Mouse (Mus musculus) gastrocnemius, adult 8-10 months (tissue): Measurements from ENCODE around the gene Slc11a2. TPM values are rescaled to one million over a fixed set of nuclear protein-coding genes. Genes with fewer than 3 reads are reported as not detected.
A peak's percentile ranks its signal among the peaks of the same experiment; 100 is the strongest.
"Not testable (repeated sequence)": the region's sequence is repeated elsewhere in the genome, so short reads cannot be mapped to it uniquely, and the experiment has no call there.

Experiments
- DNase-seq, 2 experiments: peaks; one replicate each; pipeline ENCODE4 v3.0.0; 2022; ENCODE audit warnings: low spot score in 2 of 2
- total RNA-seq, 4 experiments: library from RNA; stranded (reverse); gene quantifications; 2 replicates each; pipeline ENCODE4 v1.2.4; 2022

The Slc11a2 gene
- total RNA-seq, 4 experiments from 2014 or later, result 31.0 to 39.7 (median 36.9) TPM

- DNase-seq, result no peak
These were observed 21.4 kb downstream of the Slc11a2 start for GRCm38 (mm10) chr15:100403318-100404000.

DNA sequence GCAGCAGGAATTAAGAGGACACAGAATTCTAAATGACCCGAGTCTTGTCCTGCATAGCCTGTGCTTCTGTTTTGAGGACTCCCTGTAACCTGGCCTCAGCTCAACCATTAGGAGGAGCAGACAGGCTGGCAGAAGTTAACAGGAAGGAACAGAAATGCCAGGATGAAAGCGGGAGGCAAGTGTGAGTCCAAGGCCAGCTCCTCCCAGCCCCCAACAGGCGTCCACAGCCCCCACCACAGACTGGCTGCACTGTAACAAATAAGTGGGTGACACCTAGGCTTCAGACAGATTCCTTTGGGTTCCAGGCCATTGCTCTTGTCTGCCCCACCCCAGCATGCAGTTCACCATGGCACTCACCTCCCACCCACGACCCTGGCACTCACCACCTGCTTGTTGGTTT, 22.1 kb downstream of the Slc11a2 start:
- DNase-seq, result no peak

DNA sequence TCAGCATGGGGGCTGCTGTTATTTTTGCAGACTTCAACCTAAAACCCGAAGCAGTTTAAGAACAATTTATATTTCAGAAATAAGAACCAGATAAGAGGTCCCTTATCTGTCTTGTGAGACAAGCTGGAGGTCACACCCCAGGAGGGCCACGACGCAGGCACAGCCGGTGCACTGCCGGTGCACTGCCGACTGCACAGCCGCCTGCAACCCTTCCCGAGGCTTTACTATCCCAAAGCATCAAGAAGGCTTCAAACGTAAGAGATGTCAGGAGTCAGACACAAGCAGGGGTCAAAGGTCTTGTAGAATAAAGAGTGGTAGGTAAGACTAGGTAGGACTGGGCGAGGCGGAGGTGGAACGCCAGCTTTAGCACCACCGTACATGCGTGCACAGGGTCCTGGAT, 22.5 kb downstream of the Slc11a2 start:
- DNase-seq, result no peak

DNA sequence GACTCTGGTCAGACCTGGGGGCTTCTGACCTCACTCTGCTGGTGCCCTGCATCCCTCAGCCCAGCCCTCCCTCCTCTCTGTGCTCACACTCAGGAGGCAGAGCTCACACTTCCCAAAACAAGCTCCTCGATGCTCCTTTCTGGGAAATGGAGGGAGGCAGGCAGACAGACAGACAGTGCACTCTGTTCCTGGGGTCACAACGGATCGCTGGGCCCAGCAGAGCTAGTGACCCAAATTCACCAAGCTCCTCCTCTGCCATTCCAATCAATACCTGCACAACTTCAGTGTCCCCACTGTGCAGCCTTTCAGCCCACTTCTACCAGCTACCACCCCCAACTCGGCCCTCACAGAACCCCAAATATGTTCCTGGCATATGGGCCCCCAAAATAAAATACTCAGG, 23.1 kb downstream of the Slc11a2 start:
- no peak for DNase-seq

GRCm38 (mm10) chr15:100400592-100401250, 24.2 kb downstream of the Slc11a2 start:
- no peak for DNase-seq

DNA sequence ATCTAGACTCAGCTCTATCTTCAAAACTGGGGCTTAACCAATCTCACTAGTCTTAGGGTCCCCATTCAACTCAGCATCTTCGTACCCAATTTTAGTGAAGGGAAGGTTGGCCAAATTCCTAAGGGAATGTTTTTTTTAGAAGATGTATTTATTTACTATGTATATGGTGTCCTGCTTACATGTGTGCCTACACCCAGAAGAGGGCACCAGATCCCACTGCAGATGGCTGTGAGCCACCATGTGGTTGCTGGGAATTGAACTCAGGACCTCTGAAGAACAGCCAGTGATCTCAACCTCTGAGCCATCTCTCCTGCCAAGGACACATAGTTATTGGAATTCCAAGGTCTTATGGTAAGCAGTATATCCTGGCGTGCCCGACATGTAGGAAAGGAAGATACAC, 29.3 kb downstream of the Slc11a2 start:
- no peak for DNase-seq

DNA sequence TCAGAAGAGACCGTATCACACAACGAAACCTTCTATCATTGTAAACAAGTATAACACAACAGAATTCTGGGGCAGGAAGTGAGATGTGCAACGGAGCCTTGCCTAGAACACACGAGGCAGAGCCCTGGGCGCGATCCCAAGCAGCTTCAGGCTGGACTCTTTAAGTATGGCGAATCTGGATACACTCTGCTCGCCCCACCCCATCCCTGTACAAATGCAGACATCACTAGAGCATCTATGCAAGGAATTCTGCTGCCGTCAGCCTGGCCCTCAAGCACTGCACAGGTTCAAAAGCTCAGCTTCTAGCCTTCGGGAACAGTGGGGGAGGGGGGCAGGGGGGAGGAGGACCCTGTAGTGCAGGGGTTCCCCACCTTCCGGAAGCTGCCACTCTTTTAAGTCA, 31.9 kb downstream of the Slc11a2 start:
- no peak for DNase-seq

GRCm38 (mm10) chr15:100391599-100391998, 33.3 kb downstream of the Slc11a2 start:
- DNase-seq, result no peak

GRCm38 (mm10) chr15:100391066-100391465, 33.8 kb downstream of the Slc11a2 start:
- DNase-seq, result no peak

DNA sequence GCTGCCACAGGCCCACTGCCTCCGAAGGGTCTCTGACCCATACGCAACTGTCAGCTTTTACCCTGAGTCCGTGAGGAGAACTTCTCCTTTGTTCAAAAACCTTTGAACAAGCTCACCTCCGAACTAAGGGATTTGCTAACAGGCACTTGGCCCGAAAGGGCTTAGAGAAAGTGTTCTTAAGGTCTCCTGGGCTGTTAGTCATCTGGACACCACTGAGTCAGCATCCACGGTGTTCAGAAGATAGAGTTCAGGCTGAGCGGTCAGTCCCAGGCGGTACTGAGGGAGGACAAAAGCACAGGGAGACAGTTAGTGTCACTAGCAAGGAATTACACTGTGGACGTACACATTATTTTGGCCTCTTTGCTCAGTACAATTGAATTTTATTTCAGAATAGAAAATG, 36.0 kb downstream of the Slc11a2 start:
- DNase-seq, result no peak

GRCm38 (mm10) chr15:100388224-100388835, 36.5 kb downstream of the Slc11a2 start:
- no peak for DNase-seq

DNA sequence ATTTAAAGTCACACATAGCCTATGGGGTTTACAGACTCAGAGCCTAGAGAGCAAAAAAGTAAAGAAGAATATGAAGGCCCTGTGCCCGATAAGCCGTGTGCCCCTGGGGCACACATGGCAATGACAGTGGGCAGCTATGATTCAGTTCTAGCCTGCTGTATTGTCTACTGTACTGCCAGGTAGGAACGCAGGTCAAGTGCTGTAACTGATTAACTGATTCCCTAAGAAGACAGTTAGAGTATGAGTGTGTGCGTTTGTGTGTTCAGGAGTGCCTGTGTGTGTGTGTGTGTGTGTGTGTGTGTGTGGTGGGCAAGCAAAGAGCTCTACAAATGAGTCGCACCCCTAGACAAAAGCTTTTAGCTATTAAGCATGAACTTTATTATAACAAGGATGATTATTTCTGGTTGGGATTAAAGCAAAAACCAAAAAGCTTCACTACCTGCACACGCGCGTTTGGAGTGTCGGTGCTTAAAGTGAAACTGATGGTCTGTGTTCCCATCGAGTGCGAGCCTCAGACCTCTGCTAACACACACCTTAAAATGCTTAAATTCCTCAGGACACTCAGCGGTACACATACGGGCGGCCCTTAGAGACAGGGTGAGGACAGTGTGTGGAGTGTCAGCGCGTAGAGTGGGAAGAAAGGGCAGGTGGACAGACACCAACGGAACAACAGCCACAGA, 37.2 kb downstream of the Slc11a2 start:
- DNase-seq, result no peak

GRCm38 (mm10) chr15:100385705-100386104, 39.2 kb downstream of the Slc11a2 start:
- no peak for DNase-seq

DNA sequence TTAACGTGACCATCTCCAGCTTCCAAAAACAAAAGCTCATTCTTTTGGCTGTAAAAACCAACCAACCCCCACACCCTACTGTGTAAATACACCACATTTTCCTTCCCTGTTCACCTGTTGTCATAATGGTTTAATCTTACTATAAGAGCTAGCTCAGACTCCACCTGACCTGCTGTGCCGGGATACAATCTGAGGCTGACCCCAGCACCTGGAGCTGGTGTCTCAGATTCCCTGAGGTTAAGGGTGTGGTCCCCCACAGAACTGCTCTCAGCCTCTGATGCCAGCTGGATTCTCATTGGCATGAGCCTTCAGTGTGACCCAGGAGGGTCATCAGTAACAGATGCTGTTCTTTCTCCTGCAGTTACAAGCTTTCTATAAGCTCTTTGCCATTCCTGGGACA, 44.8 kb downstream of the Slc11a2 start:
- no peak for DNase-seq

GRCm38 (mm10) chr15:100379658-100380057, 45.2 kb downstream of the Slc11a2 start:
- no peak for DNase-seq

DNA sequence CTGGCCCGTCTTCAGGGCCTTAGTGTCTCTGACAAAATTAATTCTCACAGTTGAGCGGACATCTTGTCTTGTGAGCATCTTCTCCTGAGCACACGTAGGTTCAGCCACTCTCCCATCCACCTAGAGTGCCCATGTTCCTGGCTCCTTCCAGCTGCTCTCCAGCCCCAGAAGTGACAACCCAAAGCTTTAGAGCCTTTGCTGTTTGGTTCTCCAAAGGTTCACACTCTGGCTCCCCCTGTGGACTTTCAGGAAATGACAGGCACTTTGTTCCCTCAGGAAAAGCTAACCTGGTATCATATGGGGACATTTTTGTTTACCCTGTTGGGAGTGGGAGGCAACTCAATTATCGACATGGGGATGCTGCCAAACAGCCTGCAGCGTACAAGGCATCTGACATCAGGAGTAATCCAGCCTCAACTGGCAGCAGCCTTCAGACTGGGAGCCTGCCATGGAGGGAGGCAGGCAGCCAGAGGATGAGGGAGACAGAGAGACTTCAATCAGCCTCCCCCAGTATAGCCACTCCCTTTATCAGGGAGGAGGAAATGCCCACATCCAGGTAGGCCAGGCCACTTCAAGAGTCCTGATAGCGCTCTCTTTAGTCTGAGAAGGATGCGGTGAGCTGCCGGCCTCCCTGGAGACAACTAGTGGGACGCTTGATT, 46.9 kb downstream of the Slc11a2 start:
- not testable (repeated sequence) for DNase-seq

DNA sequence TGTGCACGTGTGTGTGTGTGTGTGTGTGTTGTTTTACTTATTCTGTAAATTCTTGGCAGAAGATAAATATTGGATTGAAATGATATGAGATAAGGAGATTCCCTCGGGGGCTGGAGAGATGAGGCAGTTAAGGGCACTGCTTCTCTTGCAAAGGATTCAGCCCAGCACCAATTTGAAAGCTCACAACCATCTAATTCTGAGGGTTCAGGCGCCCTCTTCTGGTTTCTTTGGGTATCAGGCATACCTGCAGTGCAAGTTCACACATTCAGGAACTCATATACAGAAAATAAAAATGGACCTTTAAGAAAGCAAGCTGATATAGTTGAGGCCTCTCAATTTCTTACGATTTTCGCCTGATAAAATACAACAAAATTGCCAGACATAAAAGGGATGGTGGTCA, 49.8 kb downstream of the Slc11a2 start:
- DNase-seq, result peak; percentile 26 to 40

DNA sequence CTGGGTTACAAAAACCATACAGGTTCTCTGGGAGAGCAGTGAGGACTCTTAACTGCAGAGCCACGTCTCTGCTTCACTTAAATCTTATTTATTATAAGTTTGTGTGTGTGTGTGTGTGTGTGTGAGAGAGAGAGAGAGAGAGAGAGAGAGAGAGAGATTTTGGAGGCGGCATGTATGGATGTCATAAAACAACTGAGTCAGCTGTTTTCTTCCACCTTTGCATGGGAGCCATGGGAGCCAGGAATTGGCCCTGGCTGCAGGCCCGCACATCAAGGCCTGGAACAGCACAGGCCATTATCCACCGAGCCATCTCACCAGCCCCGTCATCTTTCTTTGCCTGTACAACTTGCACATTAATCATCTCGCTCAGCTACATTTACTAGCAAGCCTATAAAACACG, 57.8 kb downstream of the Slc11a2 start:
- no peak for DNase-seq

- not testable (repeated sequence) for DNase-seq
These were observed 58.9 kb downstream of the Slc11a2 start for GRCm38 (mm10) chr15:100365967-100366366.

GRCm38 (mm10) chr15:100364242-100364641, 60.6 kb downstream of the Slc11a2 start, which contains the start of gene Higd1c:
Gene Higd1c (plus strand): TSS chr15:100364542.
- DNase-seq, result no peak

DNA sequence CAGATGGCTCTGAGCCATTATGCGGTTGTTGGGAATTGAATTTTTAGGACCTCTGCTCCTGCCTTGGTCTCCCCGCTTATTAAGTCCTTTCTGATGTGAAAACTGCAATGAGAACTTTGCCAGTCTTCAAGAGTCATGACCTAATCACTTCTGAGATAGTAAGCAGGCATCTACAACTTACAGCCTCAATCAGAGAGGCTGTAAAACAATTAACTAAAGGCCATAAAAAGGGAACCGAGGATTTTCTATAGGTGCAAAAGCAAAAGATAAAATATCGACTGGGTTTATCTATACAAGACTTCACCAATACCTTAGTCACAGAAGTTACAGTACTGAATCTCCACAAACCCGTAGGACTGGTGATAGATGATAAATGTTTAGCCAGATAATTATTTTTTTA, 69.0 kb downstream of the Slc11a2 start:
- no peak for DNase-seq

GRCm38 (mm10) chr15:100353399-100353798, 71.5 kb downstream of the Slc11a2 start:
- DNase-seq, result not testable (repeated sequence)
